Mouse (Mus musculus): ENCODE measurements around the gene Ubp1. TPM values are rescaled to one million over a fixed set of nuclear protein-coding genes. Genes with fewer than 3 reads are reported as not detected.
A peak's percentile ranks its signal among the peaks of the same experiment; 100 is the strongest.

Ubp1 gene
- polyA plus RNA-seq, 1 experiment from 2014 or later: 35.6 TPM

GRCm38 (mm10) chr9:113935638-113936037 is 4.9 kb downstream of the Ubp1 start:
- Histone ChIP-seq H3K4me1 (peaks cover 51% of the 10 kb centered on the region), H3K27ac (replicated peaks) (no peak overlapping the region), H3K9ac (replicated peaks) (no peak overlapping the region), H3K36me3 (no peaks in the 10 kb centered on the region), H3K9me3 (no peaks in the 10 kb centered on the region), H3K4me2 (replicated peaks) (no peak overlapping the region), H3K4me3 (no peak overlapping the region), H3K27me3 (no peaks in the 10 kb centered on the region)
- 69% methylated on average over 5 of the region's 5 CpGs for WGBS
- ATAC-seq (replicated peaks): no peak

- H3K36me3 ChIP-seq: no peaks in the 10 kb centered on the region
- 67% methylated on average over 9 of the region's 9 CpGs for WGBS
- ATAC-seq (replicated peaks): no peak
- peak overlapping the region; percentile 20; the same call in 1 of the 2 replicates for H3K27ac ChIP-seq (replicated peaks)
- 0 out of 2 replicates have a peak overlapping the region, but pooled peaks have one; percentile 5 for H3K9ac ChIP-seq (replicated peaks)
- no peaks in the 10 kb centered on the region for H3K9me3 ChIP-seq
- H3K4me1 ChIP-seq: peaks cover 27% of the 10 kb centered on the region
- no peaks in the 10 kb centered on the region for H3K27me3 ChIP-seq
- H3K4me2 ChIP-seq (replicated peaks): no peak overlapping the region
- H3K4me3 ChIP-seq: no peak overlapping the region
Observed at GRCm38 (mm10) chr9:113939063-113939850, 8.5 kb downstream of the Ubp1 start.

- peaks cover 6% of the 10 kb centered on the region for H3K36me3 ChIP-seq
- H3K4me1 ChIP-seq: peaks cover 12% of the 10 kb centered on the region
- H3K4me3 ChIP-seq: no peak overlapping the region
- WGBS: 94% methylated on average over 3 of the region's 3 CpGs
- no peak for ATAC-seq (replicated peaks)
- no peaks in the 10 kb centered on the region for H3K27me3 ChIP-seq
- H3K4me2 ChIP-seq (replicated peaks): no peak overlapping the region
- no peak overlapping the region for H3K9ac ChIP-seq (replicated peaks)
- no peak overlapping the region for H3K27ac ChIP-seq (replicated peaks)
- no peaks in the 10 kb centered on the region for H3K9me3 ChIP-seq
Observed at GRCm38 (mm10) chr9:113941103-113941805, 10.5 kb downstream of the Ubp1 start.

- H3K4me1 ChIP-seq: peaks cover 12% of the 10 kb centered on the region
- no peak overlapping the region for H3K27ac ChIP-seq (replicated peaks)
- H3K9me3 ChIP-seq: no peaks in the 10 kb centered on the region
- WGBS: 92% methylated on average over 1 of the region's 1 CpGs
- no peak overlapping the region for H3K4me3 ChIP-seq
- no peak for ATAC-seq (replicated peaks)
- peaks cover 21% of the 10 kb centered on the region for H3K36me3 ChIP-seq
- H3K27me3 ChIP-seq: no peaks in the 10 kb centered on the region
- no peak overlapping the region for H3K4me2 ChIP-seq (replicated peaks)
- no peak overlapping the region for H3K9ac ChIP-seq (replicated peaks)
Observed at GRCm38 (mm10) chr9:113943372-113943771, 12.6 kb downstream of the Ubp1 start.

GRCm38 (mm10) chr9:113947216-113947615 is 16.5 kb downstream of the Ubp1 start:
- 98% methylated on average over 1 of the region's 1 CpGs for WGBS
- peaks cover 23% of the 10 kb centered on the region for H3K36me3 ChIP-seq
- H3K9ac ChIP-seq (replicated peaks): no peak overlapping the region
- no peaks in the 10 kb centered on the region for H3K9me3 ChIP-seq
- no peak overlapping the region for H3K4me3 ChIP-seq
- H3K27ac ChIP-seq (replicated peaks): no peak overlapping the region
- no peaks in the 10 kb centered on the region for H3K27me3 ChIP-seq
- no peak overlapping the region for H3K4me2 ChIP-seq (replicated peaks)
- H3K4me1 ChIP-seq: no peaks in the 10 kb centered on the region
- no peak for ATAC-seq (replicated peaks)

- H3K36me3 ChIP-seq: peaks cover 55% of the 10 kb centered on the region
- no peaks in the 10 kb centered on the region for H3K9me3 ChIP-seq
- no peak overlapping the region for H3K9ac ChIP-seq (replicated peaks)
- no peak overlapping the region for H3K27ac ChIP-seq (replicated peaks)
- WGBS: 96% methylated on average over 4 of the region's 4 CpGs
- no peak overlapping the region for H3K4me3 ChIP-seq
- H3K4me1 ChIP-seq: no peaks in the 10 kb centered on the region
- no peak for ATAC-seq (replicated peaks)
- no peak overlapping the region for H3K4me2 ChIP-seq (replicated peaks)
- H3K27me3 ChIP-seq: no peaks in the 10 kb centered on the region
Observed at GRCm38 (mm10) chr9:113957777-113958176, 27.0 kb downstream of the Ubp1 start.

- no peaks in the 10 kb centered on the region for H3K4me1 ChIP-seq
- H3K27ac ChIP-seq (replicated peaks): no peak overlapping the region
- H3K36me3 ChIP-seq: peaks cover 86% of the 10 kb centered on the region
- H3K9me3 ChIP-seq: no peaks in the 10 kb centered on the region
- H3K4me2 ChIP-seq (replicated peaks): no peak overlapping the region
- H3K4me3 ChIP-seq: no peak overlapping the region
- H3K27me3 ChIP-seq: no peaks in the 10 kb centered on the region
- no peak for ATAC-seq (replicated peaks)
- H3K9ac ChIP-seq (replicated peaks): no peak overlapping the region
Observed at GRCm38 (mm10) chr9:113963718-113964117, 33.0 kb downstream of the Ubp1 start.

- Histone ChIP-seq H3K9ac (replicated peaks) (no peak overlapping the region), H3K4me1 (no peaks in the 10 kb centered on the region), H3K27me3 (no peaks in the 10 kb centered on the region), H3K4me2 (replicated peaks) (no peak overlapping the region), H3K9me3 (no peaks in the 10 kb centered on the region), H3K27ac (replicated peaks) (no peak overlapping the region), H3K36me3 (peaks cover 86% of the 10 kb centered on the region), H3K4me3 (no peak overlapping the region)
- 96% methylated on average over 8 of the region's 8 CpGs for WGBS
- no peak for ATAC-seq (replicated peaks)
Observed at GRCm38 (mm10) chr9:113964415-113964814, 33.7 kb downstream of the Ubp1 start.

GRCm38 (mm10) chr9:113966838-113967237 is 36.1 kb downstream of the Ubp1 start:
- Histone ChIP-seq H3K4me2 (replicated peaks) (no peak overlapping the region), H3K27me3 (no peaks in the 10 kb centered on the region), H3K4me3 (no peak overlapping the region), H3K36me3 (peaks cover 85% of the 10 kb centered on the region), H3K9me3 (no peaks in the 10 kb centered on the region), H3K4me1 (no peaks in the 10 kb centered on the region), H3K9ac (replicated peaks) (no peak overlapping the region), H3K27ac (replicated peaks) (no peak overlapping the region)
- 94% methylated on average over 4 of the region's 4 CpGs for WGBS
- ATAC-seq (replicated peaks): no peak

- Histone ChIP-seq H3K9me3 (no peaks in the 10 kb centered on the region), H3K4me1 (no peaks in the 10 kb centered on the region), H3K27me3 (no peaks in the 10 kb centered on the region), H3K4me3 (no peak overlapping the region), H3K36me3 (peaks cover 85% of the 10 kb centered on the region), H3K9ac (replicated peaks) (no peak overlapping the region), H3K4me2 (replicated peaks) (no peak overlapping the region), H3K27ac (replicated peaks) (no peak overlapping the region)
- no peak for ATAC-seq (replicated peaks)
- 96% methylated on average over 7 of the region's 7 CpGs for WGBS
Observed at GRCm38 (mm10) chr9:113968967-113969366, 38.2 kb downstream of the Ubp1 start.

- H3K36me3 ChIP-seq: peaks cover 85% of the 10 kb centered on the region
- 89% methylated on average over 8 of the region's 8 CpGs for WGBS
Observed at GRCm38 (mm10) chr9:113969399-113969798, 38.7 kb downstream of the Ubp1 start.

GRCm38 (mm10) chr9:113970041-113970440 is 39.3 kb downstream of the Ubp1 start:
- H3K27ac ChIP-seq (replicated peaks): no peak overlapping the region
- ATAC-seq (replicated peaks): no peak
- H3K9me3 ChIP-seq: no peaks in the 10 kb centered on the region
- no peak overlapping the region for H3K4me2 ChIP-seq (replicated peaks)
- peaks cover 86% of the 10 kb centered on the region for H3K36me3 ChIP-seq
- H3K4me3 ChIP-seq: no peak overlapping the region
- H3K27me3 ChIP-seq: no peaks in the 10 kb centered on the region
- WGBS: 91% methylated on average over 14 of the region's 14 CpGs
- no peaks in the 10 kb centered on the region for H3K4me1 ChIP-seq
- no peak overlapping the region for H3K9ac ChIP-seq (replicated peaks)

More at GRCm38 (mm10) chr9:113969399-113969798, 38.7 kb downstream of the Ubp1 start:
- no peak overlapping the region for H3K9ac ChIP-seq (replicated peaks)
- H3K4me1 ChIP-seq: no peaks in the 10 kb centered on the region
- no peaks in the 10 kb centered on the region for H3K27me3 ChIP-seq
- no peak overlapping the region for H3K4me3 ChIP-seq
- no peak overlapping the region for H3K4me2 ChIP-seq (replicated peaks)
- no peak for ATAC-seq (replicated peaks)
- no peaks in the 10 kb centered on the region for H3K9me3 ChIP-seq
- H3K27ac ChIP-seq (replicated peaks): no peak overlapping the region
